Mouse (Mus musculus): Measurements from ENCODE around the gene Dnajc3.
"Not testable (repeated sequence)": the region's sequence is repeated elsewhere in the genome, so short reads cannot be mapped to it uniquely, and the experiment has no call there.

Gene Dnajc3

GRCm38 (mm10) chr14:118930777-118931176 is 7.0 kb upstream of the Dnajc3 start:
- DNase-seq (ENCODE audit: low spot score), result no peak

GRCm38 (mm10) chr14:118931181-118931580 is 6.6 kb upstream of the Dnajc3 start:
- DNase-seq (ENCODE audit: low spot score), result no peak

- no peak for DNase-seq (ENCODE audit: low spot score)
Measured at GRCm38 (mm10) chr14:118932956-118933355, 4.8 kb upstream of the Dnajc3 start.

GRCm38 (mm10) chr14:118934686-118935085 is 3.1 kb upstream of the Dnajc3 start:
- DNase-seq (ENCODE audit: low spot score), result no peak

GRCm38 (mm10) chr14:118936236-118936635 is 1.5 kb upstream of the Dnajc3 start:
- DNase-seq (ENCODE audit: low spot score), result no peak

GRCm38 (mm10) chr14:118936952-118937351 is 824 bp upstream of the Dnajc3 start:
- no peak for DNase-seq (ENCODE audit: low spot score)

- DNase-seq (ENCODE audit: low spot score), result no peak
Measured at GRCm38 (mm10) chr14:118938551-118938950, 775 bp downstream of the Dnajc3 start.

- no peak for DNase-seq (ENCODE audit: low spot score)
Measured at GRCm38 (mm10) chr14:118940796-118941495, 3.2 kb downstream of the Dnajc3 start.

- DNase-seq (ENCODE audit: low spot score), result no peak
Measured at GRCm38 (mm10) chr14:118942076-118942475, 4.3 kb downstream of the Dnajc3 start.

- no peak for DNase-seq (ENCODE audit: low spot score)
Measured at GRCm38 (mm10) chr14:118944702-118945101, 6.9 kb downstream of the Dnajc3 start.

- DNase-seq (ENCODE audit: low spot score), result no peak
Measured at GRCm38 (mm10) chr14:118948841-118949240, 11.1 kb downstream of the Dnajc3 start.

GRCm38 (mm10) chr14:118951912-118952583 is 14.3 kb downstream of the Dnajc3 start:
- DNase-seq (ENCODE audit: low spot score), result no peak

GRCm38 (mm10) chr14:118958010-118958409 is 20.2 kb downstream of the Dnajc3 start:
- no peak for DNase-seq (ENCODE audit: low spot score)

- no peak for DNase-seq (ENCODE audit: low spot score)
Measured at GRCm38 (mm10) chr14:118965356-118966000, 27.7 kb downstream of the Dnajc3 start.

- no peak for DNase-seq (ENCODE audit: low spot score)
Measured at GRCm38 (mm10) chr14:118967646-118968045, 29.9 kb downstream of the Dnajc3 start.

GRCm38 (mm10) chr14:118972268-118972667 is 34.5 kb downstream of the Dnajc3 start:
- DNase-seq (ENCODE audit: low spot score), result no peak

- no peak for DNase-seq (ENCODE audit: low spot score)
Measured at GRCm38 (mm10) chr14:118977136-118977816, 39.5 kb downstream of the Dnajc3 start.

- DNase-seq (ENCODE audit: low spot score), result no peak
Measured at GRCm38 (mm10) chr14:118979571-118980325, 42.0 kb downstream of the Dnajc3 start.

- no peak for DNase-seq (ENCODE audit: low spot score)
Measured at GRCm38 (mm10) chr14:118980358-118980757, 42.6 kb downstream of the Dnajc3 start.

GRCm38 (mm10) chr14:118980890-118981289 is 43.1 kb downstream of the Dnajc3 start:
- no peak for DNase-seq (ENCODE audit: low spot score)

- DNase-seq (ENCODE audit: low spot score), result not testable (repeated sequence)
Measured at GRCm38 (mm10) chr14:118981711-118982428, 44.1 kb downstream of the Dnajc3 start.

Data from urinary bladder, postnatal 25 days (tissue).